Mouse (Mus musculus) right cerebral cortex, adult 2 months (tissue): ENCODE measurements at regions not wholly inside any gene's neighbourhood (a gene's known extent, or its start where the extent isn't known, plus 50 kb on each side); places are given as distances from the start of the nearest gene placed in this dataset.
A peak's percentile ranks its signal among the peaks of the same experiment; 100 is the strongest.

Experiments used
- DNase-seq, 2 experiments: peaks; one replicate each; pipeline ENCODE4 v3.0.0; 2021 to 2022; ENCODE audit warnings: low spot score in 2 of 2

DNA sequence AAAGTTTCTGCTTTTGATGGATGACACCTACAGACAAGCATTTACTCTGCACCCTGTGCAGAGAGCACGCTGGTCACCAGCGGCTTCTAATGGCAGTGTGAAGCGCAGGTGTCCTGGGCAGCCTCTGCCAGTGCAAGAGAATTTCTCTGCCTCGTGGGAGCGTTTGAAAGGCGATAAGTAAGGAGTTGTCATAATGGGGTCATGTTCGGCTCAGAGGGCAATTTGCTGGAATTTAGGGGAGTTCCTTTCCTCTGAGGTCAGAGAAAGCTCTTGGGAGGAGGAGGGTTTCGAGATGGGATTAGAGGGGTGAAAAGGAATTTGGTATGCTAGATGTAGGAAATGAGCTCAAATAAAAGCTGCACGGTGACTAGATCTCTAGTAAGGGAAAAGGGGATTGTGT lies 144.5 kb downstream of the Ttc32 start:
- no peak for DNase-seq

GRCm38 (mm10) chr12:9176198-9176597 lies 146.4 kb downstream of the Ttc32 start:
- DNase-seq = no peak

GRCm38 (mm10) chr12:9178626-9179025 lies 148.8 kb downstream of the Ttc32 start:
- DNase-seq = no peak

DNA sequence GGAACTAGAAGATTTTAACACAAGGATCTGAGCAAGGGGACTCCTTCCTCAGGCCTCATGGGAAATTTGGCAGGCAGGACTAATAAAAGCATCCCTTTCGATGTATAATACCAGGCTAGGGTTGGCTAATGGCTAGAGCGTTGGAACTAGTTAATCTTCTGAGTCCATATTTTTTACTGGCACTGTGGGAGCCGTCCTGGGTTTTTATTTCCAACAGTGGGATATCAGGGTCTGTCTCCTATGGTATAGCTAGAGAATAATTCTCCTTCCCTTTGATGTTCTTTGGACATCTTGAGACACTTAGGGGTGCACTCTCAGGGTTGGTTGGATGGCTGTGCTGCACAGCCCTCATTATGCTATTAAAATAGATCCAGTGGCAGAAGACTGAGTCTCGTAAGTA lies 150.9 kb downstream of the Ttc32 start:
- DNase-seq = no peak

DNA sequence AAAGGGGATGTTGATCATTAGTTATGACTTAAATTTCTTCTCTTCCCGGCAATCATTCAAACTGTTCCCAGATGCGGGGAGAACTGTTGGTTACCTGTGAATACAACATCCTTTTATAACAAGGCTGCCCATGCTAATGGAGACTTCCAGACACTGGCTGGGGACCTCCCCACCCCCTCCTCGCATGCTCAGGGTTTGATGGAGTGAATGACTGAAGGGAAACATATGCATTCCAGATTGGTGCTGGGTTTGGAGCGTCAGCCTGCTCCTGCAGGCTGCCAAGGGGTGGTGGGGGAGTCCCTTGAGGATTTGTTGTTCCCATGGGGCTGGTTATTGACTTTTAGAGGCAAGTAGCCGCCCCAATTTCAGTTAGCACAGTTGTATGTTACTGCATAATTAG lies 161.9 kb downstream of the Ttc32 start:
- DNase-seq = no peak

- no peak for DNase-seq
These were observed 169.5 kb downstream of the Ttc32 start for GRCm38 (mm10) chr12:9199321-9199720.

DNA sequence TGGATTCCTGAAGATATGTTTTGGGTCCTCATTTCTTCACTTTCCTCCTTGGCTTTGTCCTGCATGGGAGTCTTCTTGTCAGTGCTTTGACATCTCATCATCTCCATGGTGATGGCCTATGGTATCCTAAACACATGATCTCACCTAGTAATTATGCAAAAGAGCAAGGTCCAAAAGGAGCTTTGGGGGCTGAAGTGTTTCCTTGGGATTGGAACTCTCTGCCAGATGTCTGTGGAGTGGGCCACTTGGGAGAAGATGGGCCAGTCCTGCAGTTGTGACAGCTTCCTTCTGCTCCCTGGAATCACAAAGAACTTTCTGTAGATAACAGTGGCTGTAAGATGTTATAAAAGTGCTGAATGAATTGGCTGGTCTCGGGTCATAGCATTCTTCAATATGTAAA lies 182.4 kb downstream of the Ttc32 start:
- no peak for DNase-seq

DNA sequence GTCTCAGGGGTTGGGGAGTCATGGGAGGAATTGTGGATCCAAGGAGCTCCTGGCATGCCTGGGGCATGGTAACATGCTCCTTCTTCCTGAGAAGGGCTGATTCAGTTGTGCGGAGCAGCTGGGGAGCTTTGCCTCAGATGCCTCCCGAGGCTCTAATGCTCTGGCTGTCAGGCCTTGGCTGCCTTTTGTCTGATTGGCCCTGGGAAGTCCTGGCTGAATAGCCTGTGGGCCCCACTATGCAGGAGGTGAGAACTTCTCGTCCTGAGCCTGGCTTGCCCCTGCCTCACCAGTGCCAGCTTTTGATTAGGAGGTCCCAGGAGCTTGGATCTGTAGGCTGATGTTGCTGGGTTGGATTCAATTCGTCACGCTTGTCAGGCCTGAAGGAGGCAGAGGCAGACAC lies 195.2 kb downstream of the Ttc32 start:
- no peak for DNase-seq

- DNase-seq = no peak
These were observed 198.1 kb downstream of the Ttc32 start for GRCm38 (mm10) chr12:9227901-9228300.

GRCm38 (mm10) chr12:9228486-9228885 lies 198.7 kb downstream of the Ttc32 start:
- DNase-seq = no peak

DNA sequence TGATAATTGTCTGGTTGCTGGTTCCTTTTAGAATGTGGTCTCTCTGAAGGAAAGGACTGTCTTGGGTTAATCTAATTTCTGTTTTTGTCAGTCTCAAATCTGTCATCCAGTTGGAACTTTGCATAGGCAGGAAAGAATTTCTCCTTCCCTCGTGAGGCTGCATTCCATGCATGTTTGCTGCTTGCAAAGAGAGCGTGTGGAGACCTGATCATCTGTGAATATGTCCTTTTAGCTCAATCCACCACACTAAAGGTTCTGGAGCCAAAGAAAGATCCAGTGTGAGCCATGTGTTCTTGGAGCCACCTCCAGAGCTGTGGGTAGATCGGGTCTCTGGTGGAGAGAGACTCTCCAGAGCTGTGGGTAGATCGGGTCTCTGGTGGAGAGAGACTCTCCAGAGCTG lies 200.2 kb downstream of the Ttc32 start:
- no peak for DNase-seq

GRCm38 (mm10) chr12:9230576-9230975 lies 200.8 kb downstream of the Ttc32 start:
- DNase-seq = no peak

- DNase-seq = peak in 1 of 2 experiments; percentile 15
These were observed 202.6 kb downstream of the Ttc32 start for GRCm38 (mm10) chr12:9232431-9232830.

DNA sequence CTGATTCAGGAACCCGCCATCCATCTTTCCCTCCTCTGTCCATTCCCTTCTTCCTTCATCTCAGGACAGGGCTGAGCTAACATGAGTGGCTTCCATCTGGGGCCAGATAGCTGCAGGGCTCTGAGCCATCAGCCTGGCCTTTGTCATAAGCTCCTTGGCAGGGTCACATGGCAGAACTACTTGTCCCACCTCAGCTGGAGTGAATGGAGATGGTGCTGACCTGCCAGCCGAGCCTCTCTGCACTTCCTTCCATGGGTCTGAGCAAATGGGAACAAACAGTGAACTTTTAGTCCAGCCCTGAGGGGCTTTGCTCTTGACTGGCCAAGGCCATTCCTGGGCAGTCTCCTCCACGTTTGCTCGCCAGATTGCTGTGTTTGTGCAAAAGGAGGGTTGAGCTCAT lies 206.1 kb downstream of the Ttc32 start:
- DNase-seq = no peak

DNA sequence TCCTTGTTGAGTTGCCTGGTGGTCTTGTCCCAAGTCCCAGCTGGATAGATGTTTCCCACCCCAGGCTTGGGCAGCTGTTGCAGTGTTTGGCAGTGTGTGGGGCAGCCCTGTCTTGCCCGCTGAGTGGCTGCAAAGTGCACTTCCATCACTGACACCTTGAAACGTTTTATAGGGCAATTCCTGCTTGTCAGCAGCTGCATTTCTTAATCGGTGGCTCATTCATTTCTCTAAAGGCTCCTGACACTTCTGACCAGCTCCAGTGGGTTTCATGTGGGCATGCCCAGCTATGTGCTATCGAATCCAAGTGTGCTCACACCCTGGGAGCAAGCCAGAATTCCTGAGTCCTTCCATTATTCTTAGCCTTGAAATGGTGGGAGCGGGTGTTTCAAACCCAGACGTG lies 207.7 kb downstream of the Ttc32 start:
- DNase-seq = no peak

DNA sequence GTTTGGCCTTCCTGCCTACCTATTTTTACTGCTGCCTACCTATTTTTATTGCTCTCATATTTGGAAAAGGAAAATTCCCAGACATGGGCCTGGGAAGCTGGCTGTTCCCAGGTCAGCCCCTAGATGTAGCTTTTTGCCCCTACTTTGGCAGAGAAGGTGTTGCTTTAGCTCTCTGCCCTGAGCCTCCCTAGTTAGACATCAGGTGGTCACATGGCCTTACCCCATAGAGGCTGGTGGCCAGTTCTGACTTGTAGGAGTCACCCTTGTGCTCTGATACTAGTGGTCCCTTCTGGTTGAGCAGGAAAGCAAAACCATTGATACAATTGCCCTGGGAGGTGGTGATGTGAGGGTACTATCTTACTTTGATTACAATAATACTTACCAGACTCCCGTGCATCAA lies 208.2 kb downstream of the Ttc32 start:
- no peak for DNase-seq

- peak; percentile 8 to 13 for DNase-seq
These were observed 217.7 kb downstream of the Ttc32 start for GRCm38 (mm10) chr12:9247506-9247905.

- peak; percentile 51 to 71 for DNase-seq
These were observed 222.0 kb downstream of the Ttc32 start for GRCm38 (mm10) chr12:9251772-9252171.

DNA sequence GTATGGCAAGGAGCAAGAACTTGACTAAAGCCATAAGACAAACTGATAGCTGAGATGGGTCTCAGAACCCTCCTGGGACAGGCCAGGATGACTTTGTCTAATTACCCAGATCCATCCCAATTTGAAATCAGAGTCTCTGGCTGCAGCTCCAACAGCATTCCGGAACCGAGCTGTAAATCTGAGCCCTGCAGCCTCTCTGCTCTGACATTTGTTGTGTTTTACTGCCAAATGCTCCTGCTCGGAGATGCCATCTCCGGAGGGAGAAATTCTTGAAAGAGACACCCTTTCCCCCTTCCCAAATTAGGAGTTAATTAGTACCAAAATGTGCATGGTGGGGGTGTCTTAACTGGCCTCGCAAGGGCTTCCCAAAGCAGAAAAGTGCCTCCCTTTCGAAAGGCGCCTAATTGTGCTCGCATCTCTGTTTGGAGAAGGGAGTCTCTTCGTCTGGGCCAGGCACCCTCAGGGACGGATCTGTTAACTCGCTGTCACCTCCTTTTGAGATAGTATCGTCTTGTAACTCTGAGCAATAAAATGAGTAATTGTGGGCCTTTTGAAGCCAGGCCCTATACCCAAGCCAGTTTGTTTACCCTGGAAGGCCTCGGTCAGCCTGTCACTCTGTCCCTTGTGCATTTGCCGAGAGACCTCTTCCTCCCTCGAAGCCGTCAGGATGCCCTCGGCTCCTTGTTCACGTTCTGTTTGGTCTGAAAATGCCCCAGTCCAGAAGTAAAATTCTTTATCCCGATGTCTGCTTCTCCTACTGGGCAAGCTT lies 223.7 kb downstream of the Ttc32 start:
- DNase-seq = no peak

GRCm38 (mm10) chr12:9254301-9254860 lies 224.6 kb downstream of the Ttc32 start:
- peak; percentile 32 to 48 for DNase-seq

DNA sequence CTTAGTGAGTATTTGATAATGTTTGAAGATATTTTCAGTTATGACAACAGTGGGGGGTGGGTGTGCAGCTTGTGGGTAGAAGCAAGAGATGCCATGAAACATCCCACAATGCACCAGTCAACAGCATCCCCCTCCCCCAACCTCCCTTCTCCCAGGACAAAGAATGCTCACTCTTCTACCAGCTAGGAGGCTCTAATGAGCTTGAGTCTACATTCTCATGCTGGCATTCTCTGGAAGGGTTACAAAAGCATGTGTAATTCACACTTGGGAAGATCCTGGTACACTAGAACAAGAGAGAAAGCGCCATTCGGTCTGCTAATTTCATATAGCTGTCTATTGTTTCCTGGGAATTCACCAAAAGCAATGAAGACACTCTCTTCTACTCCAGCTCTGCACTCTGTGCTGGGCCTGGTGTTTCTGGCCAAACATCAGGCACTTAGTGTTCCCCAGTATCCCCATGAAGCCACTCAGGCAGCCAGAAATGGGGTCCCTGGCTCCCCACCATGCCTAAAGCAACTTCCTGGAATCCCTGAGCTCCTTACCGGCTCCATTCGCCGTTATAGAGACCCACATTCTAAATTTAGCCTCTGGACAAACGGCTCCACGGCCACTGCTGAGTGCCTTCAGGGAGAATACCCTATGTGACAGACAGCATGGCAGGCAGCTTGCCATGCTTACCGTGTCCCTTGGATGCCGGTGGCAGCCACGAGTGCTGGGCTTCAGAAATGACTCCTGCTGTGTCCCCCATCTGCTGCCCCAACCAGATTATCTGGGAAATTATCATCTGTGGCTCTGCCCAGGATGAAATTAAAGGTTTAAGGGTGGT lies 226.1 kb downstream of the Ttc32 start:
- no peak for DNase-seq

GRCm38 (mm10) chr12:9256487-9256820 lies 226.7 kb downstream of the Ttc32 start:
- DNase-seq = no peak

DNA sequence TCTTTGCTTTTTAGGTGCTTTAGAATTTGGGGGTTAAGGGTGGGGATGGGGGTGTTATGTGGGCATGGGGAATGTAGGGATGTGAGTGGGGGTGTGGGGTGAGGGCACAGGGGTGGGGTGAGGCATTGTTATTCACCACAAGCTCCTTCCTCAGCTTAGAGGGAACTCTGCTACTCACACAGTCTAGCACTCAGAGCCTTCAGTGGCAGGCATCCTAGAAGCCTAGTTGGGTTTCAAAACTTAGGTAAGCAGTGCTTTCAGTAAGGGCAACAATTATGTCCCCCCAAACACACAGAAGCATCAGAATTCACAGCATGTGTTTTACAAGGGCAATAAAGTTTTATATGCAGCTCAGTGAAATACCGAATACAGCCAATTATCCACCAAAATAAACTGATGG lies 228.4 kb downstream of the Ttc32 start:
- DNase-seq = no peak
